Mouse (Mus musculus) small intestine, adult 2 months (tissue): ENCODE measurements around the gene Myo15.
"Not testable (repeated sequence)": the region's sequence is repeated elsewhere in the genome, so short reads cannot be mapped to it uniquely, and the experiment has no call there.

Source experiments
- CTCF ChIP-seq: fragments of 200-500 bp; IDR thresholded peaks from 2 replicates; pipeline ENCODE4 v1.5.1; 2012; ENCODE audit warnings: low read depth, mild to moderate bottlenecking, control low read depth, inconsistent platforms, low read length, moderate library complexity, mixed read lengths; ENCODE audit not compliant: insufficient replicate concordance, insufficient read length; ENCODE audit errors: extremely low read depth
- POLR2A ChIP-seq: fragments of 200-500 bp; IDR thresholded peaks from 2 replicates; pipeline ENCODE4 v1.6.1; 2012; ENCODE audit warnings: low read depth, mild to moderate bottlenecking, control low read depth, inconsistent platforms, low read length, moderate library complexity

GRCm38 (mm10) chr11:60543211-60543610, 74.1 kb downstream of the Myo15 start:
- not testable (repeated sequence) for TF ChIP-seq CTCF, POLR2A
